Mouse (Mus musculus) olfactory bulb, adult 2 months (tissue): ENCODE results near the gene Snx30.

Experiments
- CTCF ChIP-seq: fragments of 200-500 bp; IDR thresholded peaks from 2 replicates; pipeline ENCODE4 v1.5.1; 2012; ENCODE audit warnings: low read depth, mild to moderate bottlenecking, low read length, moderate library complexity; ENCODE audit not compliant: insufficient read depth
- POLR2A ChIP-seq: fragments of 200-500 bp; IDR thresholded peaks from 2 replicates; pipeline ENCODE4 v1.6.1; 2012; ENCODE audit warnings: mild to moderate bottlenecking, low read depth, low read length, moderate library complexity; ENCODE audit not compliant: insufficient read depth

DNA sequence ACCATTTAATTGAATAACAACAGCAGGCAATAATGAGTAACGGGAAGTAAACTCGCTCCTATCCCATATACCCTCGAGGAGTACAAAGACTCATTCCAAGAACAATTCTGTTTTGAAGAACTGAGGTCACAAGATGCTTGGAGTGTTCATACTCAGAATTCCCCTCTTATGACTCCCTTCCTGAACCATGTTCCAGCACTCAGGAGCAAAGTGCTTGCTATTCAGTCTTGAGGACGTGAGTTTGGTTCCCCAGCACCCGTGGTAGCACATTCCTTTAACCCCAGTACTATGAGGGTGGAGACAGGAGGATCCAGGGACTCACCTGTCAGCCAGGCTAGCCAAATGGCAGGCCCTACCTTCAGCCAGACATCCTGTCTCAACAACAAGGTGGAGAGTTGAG lies 25.4 kb downstream of the Snx30 start:
- TF ChIP-seq CTCF (no peak), POLR2A (no peak)
